Mouse (Mus musculus) limb, embryonic 15.5 days (tissue): ENCODE results near the gene Rpl24. TPM values are rescaled to one million over a fixed set of nuclear protein-coding genes. Genes with fewer than 3 reads are reported as not detected.

Experiments used
- polyA plus RNA-seq: library from polyadenylated mRNA; unstranded; fragments of >200 nt; fragmentation: Nextera tagmentation; extraction: Ambion mirVana; gene quantifications from 2 replicates; pipeline ENCODE4 v1.2.1, GENCODE M21; 2015

Rpl24 gene
- polyA plus RNA-seq, 1 experiment from 2014 or later: 730 TPM

Other genes starting within 250 kb of the Rpl24 start
- 4.6 TPM in 2 replicates for gene Nfkbiz, start 127.4 kb upstream of the Rpl24 start, polyA plus RNA-seq
- 0.45 and 0.59 TPM in 2 replicates for gene Nxpe3, start 71.0 kb upstream of the Rpl24 start, polyA plus RNA-seq
- 7.2 and 8.6 TPM in 2 replicates for gene Cep97, start 31.4 kb upstream of the Rpl24 start, polyA plus RNA-seq
- 17.7 and 20.9 TPM in 2 replicates for gene Zbtb11, start 7.6 kb downstream of the Rpl24 start, polyA plus RNA-seq
- gene Pcnp, start 63.5 kb downstream of the Rpl24 start, polyA plus RNA-seq: 220 and 225 TPM in 2 replicates
- 24.3 and 24.7 TPM in 2 replicates for gene Trmt10c, start 71.5 kb downstream of the Rpl24 start, polyA plus RNA-seq
- gene Senp7, start 82.1 kb downstream of the Rpl24 start, polyA plus RNA-seq: 36.1 and 36.9 TPM in 2 replicates
- gene Impg2, start 238.0 kb downstream of the Rpl24 start, polyA plus RNA-seq: 0.20 and 0.26 TPM in 2 replicates